ENCODE assay signal across 8 mouse cellular contexts in the genomic region with DNA sequence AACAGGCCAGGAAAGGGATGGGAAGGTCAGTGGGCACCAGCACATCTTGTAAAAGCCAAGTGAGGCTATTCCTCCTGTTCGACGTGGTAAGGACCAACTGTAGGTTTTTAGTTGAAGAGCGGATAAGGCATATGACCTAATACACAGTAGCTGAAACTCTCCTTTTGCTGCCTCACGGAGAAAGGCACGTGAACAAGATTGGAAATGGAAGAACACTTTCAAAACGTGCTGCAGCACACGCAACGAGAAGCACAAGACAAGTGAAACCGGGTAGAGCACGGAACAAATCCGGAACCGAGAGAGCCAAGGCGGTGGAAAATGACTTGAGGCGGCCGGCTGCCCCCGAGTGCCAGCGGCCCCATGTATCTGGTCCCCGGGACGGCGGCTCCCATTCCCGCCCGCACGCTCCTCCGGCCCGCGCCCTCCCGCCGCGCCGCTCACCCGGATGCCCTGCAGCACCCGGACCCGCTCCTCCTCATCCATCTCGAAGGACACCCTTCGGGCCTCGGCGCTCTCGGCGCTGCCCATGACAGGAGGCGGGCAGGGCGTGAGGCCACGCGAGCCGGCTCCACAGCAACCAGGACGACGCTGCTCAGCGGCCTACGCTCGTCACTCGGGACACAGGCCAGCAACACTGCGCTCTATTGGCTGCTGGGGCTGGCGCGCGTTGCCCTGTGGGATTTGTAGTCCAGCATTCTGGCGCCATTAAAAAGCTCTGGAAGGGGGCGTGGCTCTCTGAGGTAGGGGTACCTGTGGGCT. TPM values are rescaled to one million over a fixed set of nuclear protein-coding genes. Genes with fewer than 3 reads are reported as not detected.
DNase-seq lines count a peak whose midpoint lies in the region; ATAC-seq lines count a peak whose summit lies in the region.

Gene Chchd6 (minus strand): TSS at position 635 of the 759 bp plus-strand sequence.

- ATAC-seq in common myeloid progenitor, adult 5-6 weeks (replicated peaks; ENCODE audit: low read depth, poor library complexity, severe bottlenecking), result peak; percentile 98
- ATAC-seq in megakaryocyte progenitor cell, adult 5-6 weeks (replicated peaks; ENCODE audit: poor library complexity), result peak; percentile 100

- DNase-seq in ZHBTc4 (ENCODE audit: low read depth, low spot score), result peak; percentile 94
- DNase-seq in gastrocnemius, adult 8-10 months (ENCODE audit: low spot score in 2 of 2), result peak; percentile 90 to 91
- peak; percentile 91 for DNase-seq in induced T-regulatory cell, adult 2 months (ENCODE audit: low read depth)
- DNase-seq in left cerebral cortex, adult 9 months (ENCODE audit: low spot score in 2 of 2), result peak; percentile 87 to 97
- DNase-seq in right cerebral cortex, postnatal 14 days, result peak; percentile 97
- DNase-seq in urinary bladder, postnatal 36 days (ENCODE audit: low spot score in 2 of 2), result peak; percentile 92 to 95

RNA-seq across cellular contexts. Expression of gene Chchd6, which starts in this region (rescaled TPM):
- total RNA-seq in common myeloid progenitor, adult 5-6 weeks (2017), result 16.2 and 16.5 TPM in 2 replicates
- total RNA-seq in gastrocnemius, adult 8-10 months (2022), result 1 to 10 TPM; 2.8 to 4.3 (median 3.4) TPM
- 19.3 and 19.7 TPM in 2 replicates for total RNA-seq in megakaryocyte progenitor cell, adult 5-6 weeks (2015)
- 8.8 and 10.3 TPM in 2 replicates for total RNA-seq in megakaryocyte progenitor cell, adult 5-6 weeks (2017)

Comparison
In these comparisons a context has a peak if more than half of its experiments do, and no peak if none do; other contexts are left out.
1. Peak in every context shown above with its lines: DNase-seq and ATAC-seq.